In the genomic region with DNA sequence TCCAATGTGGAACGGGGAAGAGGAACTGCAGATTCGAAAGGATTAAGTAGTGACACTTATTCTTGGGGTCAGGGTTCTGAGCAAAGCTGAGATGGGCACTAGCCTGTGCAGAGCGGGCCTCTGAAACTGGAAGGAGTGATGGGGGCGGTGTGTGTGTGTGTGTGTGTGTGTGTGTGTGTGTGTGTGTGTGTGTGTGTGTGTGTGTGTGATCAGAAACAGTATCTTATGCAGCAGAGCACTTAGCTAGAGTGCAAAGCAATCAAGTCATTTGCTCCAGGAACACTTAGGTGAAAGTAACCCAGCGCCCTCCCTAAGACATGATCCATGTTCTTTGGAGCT, we compare ENCODE assay signal across 8 mouse cellular contexts. TPM values are rescaled to one million over a fixed set of nuclear protein-coding genes. Genes with fewer than 3 reads are reported as not detected.
DNase-seq lines count a peak whose midpoint lies in the region; ATAC-seq and TF ChIP-seq lines count a peak whose summit lies in the region.

No protein-coding gene starts in this region.

- no peaks in the 10 kb centered on the region for H3K36me3 ChIP-seq in kidney, embryonic 16.5 days (ENCODE audit: insufficient read depth, low read length)
- no peaks in the 10 kb centered on the region for H3K36me3 ChIP-seq in G1E (replicated peaks)
- no peaks in the 10 kb centered on the region for H3K36me3 ChIP-seq in embryonic facial prominence, embryonic 12.5 days
- no peaks in the 10 kb centered on the region for H3K36me3 ChIP-seq in neural tube, embryonic 15.5 days

- ATAC-seq in kidney, embryonic 16.5 days (ENCODE audit: low FRiP score, low TSS enrichment), result no peak
- no peak for ATAC-seq in G1E (ENCODE audit: extremely low read depth, insufficient number of reproducible peaks, low FRiP score, poor library complexity, severe bottlenecking)
- no peak for ATAC-seq in embryonic facial prominence, embryonic 12.5 days (ENCODE audit: insufficient number of reproducible peaks, insufficient read depth, low FRiP score, low TSS enrichment)
- no peak for ATAC-seq in neural tube, embryonic 15.5 days (ENCODE audit: low FRiP score)

- peak overlapping the region; percentile 91 for H3K4me3 ChIP-seq in kidney, embryonic 16.5 days (ENCODE audit: low read length)
- H3K4me3 ChIP-seq in G1E (ENCODE audit: low read depth, low read length), result peak overlapping the region; percentile 96
- peak overlapping the region; percentile 71 for H3K4me3 ChIP-seq in embryonic facial prominence, embryonic 12.5 days
- H3K4me3 ChIP-seq in neural tube, embryonic 15.5 days (replicated peaks), result peak overlapping the region; percentile 94

- no peaks in the 10 kb centered on the region for H3K27me3 ChIP-seq in kidney, embryonic 16.5 days (ENCODE audit: insufficient read depth, low read length)
- no peaks in the 10 kb centered on the region for H3K27me3 ChIP-seq in G1E (ENCODE audit: insufficient read depth, low read length)
- H3K27me3 ChIP-seq in embryonic facial prominence, embryonic 12.5 days, result no peaks in the 10 kb centered on the region
- H3K27me3 ChIP-seq in neural tube, embryonic 15.5 days (replicated peaks), result no peaks in the 10 kb centered on the region

- no peak for DNase-seq in kidney, adult 8-10 months
- DNase-seq in G1E (ENCODE audit: low spot score), result no peak
- DNase-seq in kidney, postnatal 14 days, result peak; percentile 18
- DNase-seq in layer of hippocampus, adult 9-10 months (ENCODE audit: low spot score), result no peak
- no peak for DNase-seq in layer of hippocampus, adult 9-11 months

- 6% methylated on average over 5 of the region's 5 CpGs for WGBS in kidney, embryonic 16.5 days
- WGBS in embryonic facial prominence, embryonic 12.5 days, result 12% methylated on average over 5 of the region's 5 CpGs
- whole genome bisulfite sequencing in neural tube, embryonic 15.5 days, result 6% methylated on average over 4 of the region's 5 CpGs

- peak overlapping the region; percentile 85 for H3K9ac ChIP-seq in kidney, embryonic 16.5 days (replicated peaks; ENCODE audit: low read length)
- peak overlapping the region; percentile 74 for H3K9ac ChIP-seq in embryonic facial prominence, embryonic 12.5 days
- peak overlapping the region; percentile 90 for H3K9ac ChIP-seq in neural tube, embryonic 15.5 days (replicated peaks)

- peaks cover 21% of the 10 kb centered on the region for H3K4me1 ChIP-seq in kidney, embryonic 16.5 days (ENCODE audit: insufficient read depth, low read length)
- H3K4me1 ChIP-seq in G1E (ENCODE audit: insufficient read depth, low read depth, low read length), result peaks cover 33% of the 10 kb centered on the region
- no peaks in the 10 kb centered on the region for H3K4me1 ChIP-seq in embryonic facial prominence, embryonic 12.5 days
- H3K4me1 ChIP-seq in neural tube, embryonic 15.5 days, result peaks cover 49% of the 10 kb centered on the region

- H3K9me3 ChIP-seq in kidney, embryonic 16.5 days (ENCODE audit: low read length), result no peaks in the 10 kb centered on the region
- no peaks in the 10 kb centered on the region for H3K9me3 ChIP-seq in G1E (replicated peaks)
- no peaks in the 10 kb centered on the region for H3K9me3 ChIP-seq in embryonic facial prominence, embryonic 12.5 days
- H3K9me3 ChIP-seq in neural tube, embryonic 15.5 days (replicated peaks), result no peaks in the 10 kb centered on the region

- TF ChIP-seq CTCF in G1E (IDR thresholded peaks at IDR 0.05; ENCODE audit: low read depth, low read length), result no peak

- peak overlapping the region; percentile 63 for H3K4me2 ChIP-seq in kidney, embryonic 16.5 days (replicated peaks; ENCODE audit: low read depth, low read length)
- peak overlapping the region; percentile 59 for H3K4me2 ChIP-seq in embryonic facial prominence, embryonic 12.5 days (replicated peaks)
- peak overlapping the region; percentile 73 for H3K4me2 ChIP-seq in neural tube, embryonic 15.5 days

- H3K27ac ChIP-seq in kidney, embryonic 16.5 days (ENCODE audit: low read length), result peak overlapping the region; percentile 95
- H3K27ac ChIP-seq in embryonic facial prominence, embryonic 12.5 days, result peak overlapping the region; percentile 93
- peak overlapping the region; percentile 99 for H3K27ac ChIP-seq in neural tube, embryonic 15.5 days (replicated peaks)

RNA-seq across cellular contexts. Expression of a gene that starts 2.0 kb away (rescaled TPM):
- 50.7 and 56.9 TPM in 2 replicates for polyA plus RNA-seq in kidney, embryonic 16.5 days (2015; fragmentation: Nextera tagmentation; extraction: Ambion mirVana)
- total RNA-seq in G1E (2014; fragmentation: Nextera tagmentation) (74.2 and 75.5 TPM in 2 replicates), G1E (2017) (51.0 and 52.8 TPM in 2 replicates)
- polyA plus RNA-seq in G1E (2012), result 49.6 and 75.9 TPM in 2 replicates
- 103 and 110 TPM in 2 replicates for polyA plus RNA-seq in embryonic facial prominence, embryonic 12.5 days (2016; fragmentation: Nextera tagmentation; extraction: Ambion mirVana)
- 166 and 190 TPM in 2 replicates for polyA plus RNA-seq in neural tube, embryonic 15.5 days (2015; fragmentation: Nextera tagmentation; extraction: Ambion mirVana)
